Mouse (Mus musculus) kidney, adult 2 months (tissue): ENCODE data around the gene Kcnj11.

Experiments used
- CTCF ChIP-seq: fragments of 200-500 bp; conservative IDR thresholded peaks from 2 replicates; pipeline ENCODE4 v1.5.1; 2011; ENCODE audit warnings: low read depth, mild to moderate bottlenecking, control low read depth, low read length, moderate library complexity, mixed read lengths; ENCODE audit not compliant: insufficient read depth, insufficient read length
- POLR2A ChIP-seq: fragments of 200-500 bp; IDR thresholded peaks from one replicate; pipeline ENCODE4 v1.6.1; 2011; ENCODE audit warnings: low read depth, low read length, control low read depth

DNA sequence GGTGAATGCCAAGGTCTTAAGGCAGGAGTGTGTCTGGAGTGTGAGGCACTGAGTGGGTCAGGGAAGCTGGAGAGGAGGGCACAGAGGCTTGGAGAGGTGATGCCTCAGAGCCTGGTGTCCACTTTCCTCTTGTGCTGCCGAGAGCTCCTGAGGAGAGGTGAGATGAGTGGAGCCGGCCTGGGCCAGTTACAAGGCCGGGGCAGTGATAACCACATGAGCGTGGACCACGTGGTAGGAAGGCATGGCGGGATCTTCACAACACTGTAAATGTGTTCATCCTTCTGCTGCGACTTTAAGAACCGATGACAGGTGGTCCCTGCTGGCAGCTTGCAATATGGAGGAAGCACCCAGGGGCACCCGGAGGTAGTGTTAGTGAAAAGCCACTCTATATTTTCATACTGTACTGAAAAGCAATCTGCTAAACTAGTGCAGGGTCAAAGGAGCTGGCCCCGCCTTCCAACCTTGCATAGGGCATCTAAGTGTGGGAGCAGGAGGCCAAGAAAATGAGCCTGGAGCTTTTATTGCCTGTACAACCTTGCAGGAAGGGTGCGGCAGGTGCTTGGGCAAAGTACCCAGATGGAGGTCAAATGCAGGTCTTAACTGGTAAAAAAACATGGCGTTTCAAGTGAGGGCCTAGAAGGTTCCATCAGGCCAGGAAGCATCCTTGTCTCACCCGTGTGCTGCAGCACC, 52.5 kb downstream of the Kcnj11 start:
- no peak for TF ChIP-seq CTCF
- TF ChIP-seq POLR2A: no peak
